Mouse (Mus musculus): ENCODE data around the gene Zfp534. TPM values are rescaled to one million over a fixed set of nuclear protein-coding genes. Genes with fewer than 3 reads are reported as not detected.
"Not testable (repeated sequence)": the region's sequence is repeated elsewhere in the genome, so short reads cannot be mapped to it uniquely, and the experiment has no call there.

Gene Zfp534
- polyA plus RNA-seq (2014; fragmentation: Nextera tagmentation; extraction: Ambion mirVana): not detected in 2 replicates

DNA sequence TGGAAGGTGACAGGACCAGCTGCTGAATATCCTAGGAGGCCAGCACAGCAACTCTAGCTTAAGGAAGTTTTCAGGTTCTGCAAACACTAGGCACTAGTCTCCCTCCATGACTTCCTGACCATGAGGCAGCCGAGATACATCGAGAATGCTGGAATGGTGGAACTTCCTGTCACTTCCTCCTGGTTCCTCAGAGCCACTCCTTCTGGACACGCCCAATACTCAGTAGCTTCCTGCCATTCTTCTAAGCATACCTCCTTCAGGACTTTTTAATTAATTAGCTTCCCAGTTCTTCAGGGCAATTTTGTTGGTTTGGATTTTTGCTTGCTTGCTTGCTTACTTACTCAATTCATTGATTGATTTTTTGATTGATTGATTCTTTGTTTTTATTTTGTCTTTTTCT is at the start of gene Zfp534:
Zfp534 (minus strand) TSS at position 101 of the 400 bp plus-strand sequence.
- not testable (repeated sequence) for H3K4me2 ChIP-seq; H3K9ac ChIP-seq; ATAC-seq (ENCODE audit: insufficient read depth); H3K4me1 ChIP-seq (ENCODE audit: insufficient read depth); H3K27me3 ChIP-seq (ENCODE audit: insufficient read depth, low read length); H3K36me3 ChIP-seq (ENCODE audit: insufficient read depth); H3K4me3 ChIP-seq (ENCODE audit: low read depth, low read length); H3K27ac ChIP-seq (ENCODE audit: low read depth); H3K9me3 ChIP-seq (ENCODE audit: low read depth, low read length); DNase-seq
- 80% methylated on average over 1 of the region's 3 CpGs for WGBS

GRCm38 (mm10) chr4:147746255-147746654 is 43.9 kb upstream of the Zfp534 start:
- H3K36me3 ChIP-seq (ENCODE audit: insufficient read depth); H3K9me3 ChIP-seq (ENCODE audit: low read depth, low read length); H3K9ac ChIP-seq; DNase-seq; ATAC-seq (ENCODE audit: insufficient read depth); H3K4me2 ChIP-seq; H3K27me3 ChIP-seq (ENCODE audit: insufficient read depth, low read length); H3K27ac ChIP-seq (ENCODE audit: low read depth); H3K4me1 ChIP-seq (ENCODE audit: insufficient read depth); H3K4me3 ChIP-seq (ENCODE audit: low read depth, low read length): not testable (repeated sequence)
- 93% methylated on average over 14 of the region's 15 CpGs for WGBS

DNA sequence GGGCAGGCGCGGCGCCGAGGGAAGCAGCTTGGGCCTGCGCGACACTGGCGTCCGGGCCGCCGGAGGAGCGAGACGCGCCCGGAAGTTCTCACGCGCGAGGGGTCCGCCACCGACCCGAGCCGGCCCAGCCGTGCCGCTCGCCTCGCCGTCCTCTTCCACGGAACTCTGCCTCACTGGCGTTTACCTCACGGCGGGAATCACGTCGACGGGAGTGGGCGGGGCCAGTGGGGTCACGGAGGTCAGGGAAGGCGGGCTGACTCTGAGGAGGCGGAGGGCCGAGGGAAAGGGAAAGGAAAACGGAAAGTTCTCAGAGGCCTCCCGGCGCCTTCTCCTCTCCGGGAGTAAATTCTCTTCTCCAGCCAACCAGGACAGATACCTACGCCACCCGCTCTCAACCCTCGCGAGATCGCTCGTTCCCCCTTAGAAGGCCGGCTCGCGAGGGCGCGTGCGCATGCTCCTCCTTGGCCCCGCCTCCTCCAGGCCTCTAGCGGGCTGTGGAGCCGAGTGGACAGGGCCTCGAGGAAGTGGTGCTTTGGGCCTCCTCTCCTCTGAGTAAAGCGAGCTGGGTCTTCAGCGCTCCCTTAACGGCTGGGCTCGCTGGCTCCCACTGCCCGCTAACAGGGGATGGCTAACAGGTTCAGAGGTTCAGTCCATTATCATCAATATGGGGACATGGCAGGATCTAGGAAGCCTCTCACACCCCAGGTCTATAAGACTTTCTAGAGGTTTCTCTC is 36.5 kb upstream of the Zfp534 start:
- 27% methylated on average over 57 of the region's 63 CpGs for WGBS
- not testable (repeated sequence) for H3K27ac ChIP-seq (ENCODE audit: low read depth); H3K9ac ChIP-seq; ATAC-seq (ENCODE audit: insufficient read depth); H3K9me3 ChIP-seq (ENCODE audit: low read depth, low read length); H3K36me3 ChIP-seq (ENCODE audit: insufficient read depth); H3K4me1 ChIP-seq (ENCODE audit: insufficient read depth); H3K27me3 ChIP-seq (ENCODE audit: insufficient read depth, low read length)
- peak overlapping the region; percentile 53 for H3K4me2 ChIP-seq
- peak; percentile 7 for DNase-seq
- peak overlapping the region; percentile 30 for H3K4me3 ChIP-seq (ENCODE audit: low read depth, low read length)

DNA sequence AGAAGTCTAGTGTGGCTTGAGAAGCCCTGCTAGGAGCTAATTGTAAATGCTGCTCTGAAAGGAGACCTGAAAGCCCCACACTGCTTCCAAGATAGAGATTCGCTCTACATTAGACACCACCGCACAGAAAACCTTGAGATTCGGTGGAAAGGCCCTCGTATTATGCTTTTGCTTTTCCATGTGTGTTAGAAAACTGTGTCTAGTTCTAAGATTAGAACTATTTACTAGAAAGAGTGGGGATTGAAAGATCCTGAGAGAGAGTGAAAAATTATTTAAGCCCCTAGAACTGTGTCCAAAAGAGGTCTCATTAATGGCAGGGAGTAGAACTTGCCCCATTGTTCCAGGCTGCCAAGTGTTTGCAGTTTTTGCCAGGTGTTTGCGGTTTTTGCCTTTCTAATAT is 47.1 kb downstream of the Zfp534 start:
- not testable (repeated sequence) for H3K36me3 ChIP-seq (ENCODE audit: insufficient read depth); H3K27me3 ChIP-seq (ENCODE audit: insufficient read depth, low read length); H3K9ac ChIP-seq; H3K4me1 ChIP-seq (ENCODE audit: insufficient read depth); H3K4me2 ChIP-seq; H3K9me3 ChIP-seq (ENCODE audit: low read depth, low read length); DNase-seq; ATAC-seq (ENCODE audit: insufficient read depth); H3K27ac ChIP-seq (ENCODE audit: low read depth); H3K4me3 ChIP-seq (ENCODE audit: low read depth, low read length)
- WGBS: 86% methylated on average over 4 of the region's 5 CpGs

GRCm38 (mm10) chr4:147647407-147647806 is 54.9 kb downstream of the Zfp534 start:
- H3K27ac ChIP-seq (ENCODE audit: low read depth); ATAC-seq (ENCODE audit: insufficient read depth): not testable (repeated sequence)

DNA sequence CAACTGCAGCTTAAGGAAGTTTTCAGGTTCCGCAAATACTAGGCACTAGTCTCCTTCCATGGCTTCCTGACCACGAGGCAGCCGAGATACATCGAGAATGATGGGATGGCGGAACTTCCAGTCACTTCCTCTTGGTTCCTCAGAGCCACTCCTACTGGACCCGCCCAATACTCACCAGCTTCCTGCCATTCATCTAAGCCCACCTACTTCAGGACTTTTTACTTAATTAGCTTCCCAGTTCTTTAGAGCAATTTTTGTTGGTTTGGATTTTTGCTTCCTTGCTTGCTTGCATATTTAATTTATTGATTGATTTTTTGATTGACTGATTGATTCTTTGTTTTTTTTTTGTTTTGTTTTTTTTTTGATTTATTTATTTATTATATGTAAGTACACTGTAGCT is 59.9 kb downstream of the Zfp534 start, which contains the start of gene Zfp979:
Zfp979 (minus strand) TSS at position 101 of the 400 bp plus-strand sequence.
- H3K4me3 ChIP-seq (ENCODE audit: low read depth, low read length); H3K9ac ChIP-seq; DNase-seq; H3K36me3 ChIP-seq (ENCODE audit: insufficient read depth); H3K4me2 ChIP-seq; H3K27me3 ChIP-seq (ENCODE audit: insufficient read depth, low read length); H3K4me1 ChIP-seq (ENCODE audit: insufficient read depth); H3K9me3 ChIP-seq (ENCODE audit: low read depth, low read length); ATAC-seq (ENCODE audit: insufficient read depth); H3K27ac ChIP-seq (ENCODE audit: low read depth): not testable (repeated sequence)
- no CpG with 5 or more reads among the region's 6 CpGs for WGBS

More at GRCm38 (mm10) chr4:147647407-147647806, 54.9 kb downstream of the Zfp534 start:
- H3K4me1 ChIP-seq (ENCODE audit: insufficient read depth); H3K36me3 ChIP-seq (ENCODE audit: insufficient read depth); H3K27me3 ChIP-seq (ENCODE audit: insufficient read depth, low read length); H3K9ac ChIP-seq; DNase-seq; H3K4me2 ChIP-seq; H3K4me3 ChIP-seq (ENCODE audit: low read depth, low read length); H3K9me3 ChIP-seq (ENCODE audit: low read depth, low read length): not testable (repeated sequence)
- WGBS: no CpG with 5 or more reads among the region's 3 CpGs

- not testable (repeated sequence) for H3K4me2 ChIP-seq; H3K36me3 ChIP-seq (ENCODE audit: insufficient read depth); DNase-seq; H3K9ac ChIP-seq; H3K9me3 ChIP-seq (ENCODE audit: low read depth, low read length); H3K27ac ChIP-seq (ENCODE audit: low read depth); ATAC-seq (ENCODE audit: insufficient read depth); H3K4me3 ChIP-seq (ENCODE audit: low read depth, low read length); H3K27me3 ChIP-seq (ENCODE audit: insufficient read depth, low read length); H3K4me1 ChIP-seq (ENCODE audit: insufficient read depth)
- 42% methylated on average over 2 of the region's 3 CpGs for WGBS
Measured at GRCm38 (mm10) chr4:147641932-147642331, 60.4 kb downstream of the Zfp534 start.

DNA sequence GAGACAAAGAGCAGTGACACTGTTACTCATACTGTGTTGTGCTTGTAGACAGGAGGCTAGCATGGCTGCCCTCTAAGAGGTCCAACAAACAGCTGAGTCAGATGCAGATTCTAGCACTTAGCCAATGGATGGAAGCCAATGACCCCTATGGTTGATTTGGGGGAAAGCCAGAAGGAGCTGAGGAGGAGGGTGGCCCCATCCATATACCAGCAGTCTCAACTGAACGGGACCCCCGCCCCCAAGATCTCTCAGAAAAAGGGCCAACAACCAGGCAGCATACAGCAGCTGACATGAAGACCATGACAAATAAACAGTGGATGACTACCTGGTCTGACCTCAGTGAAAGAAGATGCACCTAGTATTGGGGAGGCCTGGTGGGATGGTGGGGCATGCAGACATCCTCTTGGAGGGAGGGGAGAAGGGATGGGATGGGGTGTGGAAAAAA is 68.5 kb downstream of the Zfp534 start:
- WGBS: no CpG with 5 or more reads among the region's 2 CpGs
- not testable (repeated sequence) for H3K9me3 ChIP-seq (ENCODE audit: low read depth, low read length); ATAC-seq (ENCODE audit: insufficient read depth); H3K27ac ChIP-seq (ENCODE audit: low read depth); H3K4me2 ChIP-seq; DNase-seq; H3K4me1 ChIP-seq (ENCODE audit: insufficient read depth); H3K4me3 ChIP-seq (ENCODE audit: low read depth, low read length); H3K27me3 ChIP-seq (ENCODE audit: insufficient read depth, low read length); H3K36me3 ChIP-seq (ENCODE audit: insufficient read depth); H3K9ac ChIP-seq

Other genes starting within 250 kb of the Zfp534 start
- gene Zfp982, start 210.1 kb downstream of the Zfp534 start, polyA plus RNA-seq (2014; fragmentation: Nextera tagmentation; extraction: Ambion mirVana): 5.1 and 5.4 TPM in 2 replicates
- 0.20 and 0.37 TPM in 2 replicates for gene Gm16503, start 162.3 kb downstream of the Zfp534 start, polyA plus RNA-seq (2014; fragmentation: Nextera tagmentation; extraction: Ambion mirVana)
- 0.18 and 0.46 TPM in 2 replicates for gene Zfp985, start 149.3 kb downstream of the Zfp534 start, polyA plus RNA-seq (2014; fragmentation: Nextera tagmentation; extraction: Ambion mirVana)
- 3.7 and 5.0 TPM in 2 replicates for gene Zfp979, start 60.0 kb downstream of the Zfp534 start, polyA plus RNA-seq (2014; fragmentation: Nextera tagmentation; extraction: Ambion mirVana)
- gene Zfp984, start 107.2 kb upstream of the Zfp534 start, polyA plus RNA-seq (2014; fragmentation: Nextera tagmentation; extraction: Ambion mirVana): 6.9 and 8.6 TPM in 2 replicates
- 4.5 and 6.6 TPM in 2 replicates for gene Zfp933, start 145.8 kb upstream of the Zfp534 start, polyA plus RNA-seq (2014; fragmentation: Nextera tagmentation; extraction: Ambion mirVana)
- gene Miip, start 166.3 kb upstream of the Zfp534 start, polyA plus RNA-seq (2014; fragmentation: Nextera tagmentation; extraction: Ambion mirVana): 32.7 and 39.1 TPM in 2 replicates
- 9.5 and 11.5 TPM in 2 replicates for gene Fv1, start 166.4 kb upstream of the Zfp534 start, polyA plus RNA-seq (2014; fragmentation: Nextera tagmentation; extraction: Ambion mirVana)
- gene Mfn2, start 202.2 kb upstream of the Zfp534 start, polyA plus RNA-seq (2014; fragmentation: Nextera tagmentation; extraction: Ambion mirVana): 31.7 and 32.6 TPM in 2 replicates
- gene Plod1, start 234.2 kb upstream of the Zfp534 start, polyA plus RNA-seq (2014; fragmentation: Nextera tagmentation; extraction: Ambion mirVana): 40.0 and 42.4 TPM in 2 replicates
- 20.2 and 22.5 TPM in 2 replicates for gene 2510039O18Rik, start 238.3 kb upstream of the Zfp534 start, polyA plus RNA-seq (2014; fragmentation: Nextera tagmentation; extraction: Ambion mirVana)